Mouse (Mus musculus) layer of hippocampus, adult 6 months (tissue): ENCODE results near the gene Fam243. TPM values are rescaled to one million over a fixed set of nuclear protein-coding genes. Genes with fewer than 3 reads are reported as not detected.

Experiments used
- long read RNA-seq, 2 experiments: library from polyadenylated mRNA; unstranded; transcript quantifications; one replicate each; pipeline ENCODE4 v2.0.0; 2019 to 2020
- polyA plus RNA-seq: library from polyadenylated mRNA; unstranded; fragments of <200 nt; fragmentation: Nextera tagmentation; gene quantifications from 2 replicates; pipeline ENCODE4 v1.2.3, GENCODE M21; 2021

Fam243 gene
- not detected in 2 replicates for polyA plus RNA-seq
- long read RNA-seq, experiment 1: 0 reads
- long read RNA-seq, experiment 2: 0 reads

GRCm38 (mm10) chr16:92321341-92321740, at the start of gene Fam243:
Gene Fam243 (minus strand): TSS chr16:92321441.

GRCm38 (mm10) chr16:92359229-92359628, 38.0 kb upstream of the Fam243 start, which contains the start of gene Kcne1:
Gene Kcne1 (minus strand): TSS chr16:92359468.

GRCm38 (mm10) chr16:92300649-92301411, 20.4 kb downstream of the Fam243 start, which contains the start of gene Smim11:
Gene Smim11 (plus strand): TSS chr16:92301286.

GRCm38 (mm10) chr16:92292101-92292500, 29.1 kb downstream of the Fam243 start, which contains the start of gene Kcne2:
Gene Kcne2 (plus strand): TSS chr16:92292389.

Other genes starting within 250 kb of the Fam243 start
- 27.3 TPM in 1 of 2 replicates, not detected in the other for gene Kcne2, start 29.1 kb downstream of the Fam243 start, polyA plus RNA-seq
- gene Smim11, start 20.2 kb downstream of the Fam243 start, polyA plus RNA-seq: 113 and 138 TPM in 2 replicates
- gene Kcne1, start 38.0 kb upstream of the Fam243 start, polyA plus RNA-seq: 0.35 TPM in 1 of 2 replicates, not detected in the other
- 15.4 and 16.8 TPM in 2 replicates for gene Rcan1, start 149.4 kb upstream of the Fam243 start, polyA plus RNA-seq
- gene Clic6, start 164.3 kb upstream of the Fam243 start, polyA plus RNA-seq: 0.77 and 9.4 TPM in 2 replicates